Mouse (Mus musculus) macrophage (primary cell): ENCODE measurements around the gene Tinf2. TPM values are rescaled to one million over a fixed set of nuclear protein-coding genes. Genes with fewer than 3 reads are reported as not detected.

Experiments used
- H3K27ac ChIP-seq: fragments of 350-480 bp; formaldehyde crosslinking; 2 replicates; pipeline ENCODE4 v1.9.0; 2021
- H3K36me3 ChIP-seq: fragments of 350-480 bp; formaldehyde crosslinking; 2 replicates; pipeline ENCODE4 v1.9.0; 2021; ENCODE audit errors: inconsistent target
- H3K4me3 ChIP-seq: fragments of 350-480 bp; formaldehyde crosslinking; 2 replicates; pipeline ENCODE4 v1.9.0; 2021; ENCODE audit errors: inconsistent target
- H3K79me2 ChIP-seq: fragments of 350-480 bp; formaldehyde crosslinking; 2 replicates; pipeline ENCODE4 v1.9.0; 2021; ENCODE audit errors: inconsistent target
- WGBS: methylation state at CpG from one replicate; pipeline ENCODE4 v1.1.7; 2026; ENCODE audit warnings: inconsistent platforms; ENCODE audit not compliant: missing documents; 5-methylcytosine and 5-hydroxymethylcytosine counted together
- polyA plus RNA-seq: library from polyadenylated mRNA; stranded (reverse); fragments of 250-400 nt; gene quantifications from 3 replicates; pipeline ENCODE4 v1.2.4, GENCODE M21; 2018; ENCODE audit warnings: inconsistent platforms

Tinf2 gene
- polyA plus RNA-seq, 1 experiment from 2014 or later = 10.4 TPM

- peaks cover 69% of the 10 kb centered on the region for H3K79me2 ChIP-seq
- peaks cover 12% of the 10 kb centered on the region; the same call in 1 of the 2 replicates for H3K36me3 ChIP-seq
- WGBS = 1% methylated on average over 38 of the region's 38 CpGs
- H3K27ac ChIP-seq = peak within 1 kb of the TSS; percentile 97
- H3K4me3 ChIP-seq = peak within 1 kb of the TSS; percentile 98
Measured at GRCm38 (mm10) chr14:55671833-55672740, 9.5 kb downstream of the Tinf2 start, which contains the start of the genes Gmpr2 and Nedd8. TSS of gene Gmpr2 (plus strand) at chr14:55671941. TSS of gene Nedd8 (minus strand) at chr14:55672124.

- Histone ChIP-seq H3K4me3 (peak overlapping the region; percentile 98), H3K36me3 (peaks cover 12% of the 10 kb centered on the region; the same call in 1 of the 2 replicates)
Measured at GRCm38 (mm10) chr14:55671486-55671832, 10.2 kb downstream of the Tinf2 start.

GRCm38 (mm10) chr14:55660636-55661035, 21.0 kb downstream of the Tinf2 start:
- Histone ChIP-seq H3K79me2 (peaks cover 13% of the 10 kb centered on the region), H3K36me3 (peaks cover 29% of the 10 kb centered on the region), H3K27ac (peak overlapping the region; percentile 54; the same call in 1 of the 2 replicates), H3K4me3 (peak overlapping the region; percentile 69)
- WGBS = 71% methylated on average over 2 of the region's 2 CpGs

More at GRCm38 (mm10) chr14:55671486-55671832, 10.2 kb downstream of the Tinf2 start:
- Histone ChIP-seq H3K79me2 (peaks cover 75% of the 10 kb centered on the region), H3K27ac (peak overlapping the region; percentile 97)
- 1% methylated on average over 12 of the region's 12 CpGs for WGBS

GRCm38 (mm10) chr14:55659960-55660573, 21.6 kb downstream of the Tinf2 start, which contains the start of gene Mdp1:
TSS of gene Mdp1 (minus strand) at chr14:55660508.
- WGBS = 1% methylated on average over 39 of the region's 39 CpGs
- peak within 1 kb of the TSS; percentile 54 for H3K27ac ChIP-seq
- peaks cover 29% of the 10 kb centered on the region for H3K36me3 ChIP-seq

GRCm38 (mm10) chr14:55658011-55658410, 23.6 kb downstream of the Tinf2 start:
- peaks cover 20% of the 10 kb centered on the region for H3K36me3 ChIP-seq
- no peak overlapping the region for H3K4me3 ChIP-seq
- H3K27ac ChIP-seq = no peak overlapping the region
- no peaks in the 10 kb centered on the region for H3K79me2 ChIP-seq
- WGBS = 96% methylated on average over 5 of the region's 5 CpGs

More at GRCm38 (mm10) chr14:55659960-55660573, 21.6 kb downstream of the Tinf2 start, which contains the start of gene Mdp1:
- peaks cover 7% of the 10 kb centered on the region; the same call in 1 of the 2 replicates for H3K79me2 ChIP-seq
- H3K4me3 ChIP-seq = peak within 1 kb of the TSS; percentile 69

GRCm38 (mm10) chr14:55656935-55657334, 24.7 kb downstream of the Tinf2 start:
- no peak overlapping the region for H3K27ac ChIP-seq
- WGBS = 85% methylated on average over 3 of the region's 3 CpGs
- H3K36me3 ChIP-seq = 0 out of 2 replicates have a peak, but pooled peaks cover 12% of the 10 kb centered on the region
- H3K79me2 ChIP-seq = no peaks in the 10 kb centered on the region
- H3K4me3 ChIP-seq = no peak overlapping the region

DNA sequence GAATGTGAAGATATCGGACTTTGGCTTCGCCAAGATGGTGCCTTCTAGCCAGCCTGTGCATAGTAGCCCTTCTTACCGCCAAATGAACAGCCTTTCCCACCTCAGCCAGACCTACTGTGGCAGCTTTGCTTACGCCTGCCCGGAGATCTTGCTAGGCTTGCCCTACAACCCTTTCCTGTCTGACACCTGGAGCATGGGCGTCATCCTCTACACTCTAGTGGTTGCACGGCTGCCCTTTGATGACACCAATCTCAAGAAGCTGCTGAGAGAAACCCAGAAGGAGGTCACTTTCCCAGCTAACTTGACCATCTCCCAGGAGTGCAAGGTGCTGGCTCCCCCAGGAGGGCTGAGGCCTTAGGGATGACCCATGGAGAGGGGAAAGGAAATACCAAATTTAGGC, 30.1 kb downstream of the Tinf2 start:
- WGBS = 92% methylated on average over 7 of the region's 7 CpGs
- Histone ChIP-seq H3K27ac (no peak overlapping the region), H3K4me3 (no peak overlapping the region), H3K36me3 (no peaks in the 10 kb centered on the region), H3K79me2 (peaks cover 1% of the 10 kb centered on the region; the same call in 1 of the 2 replicates)

DNA sequence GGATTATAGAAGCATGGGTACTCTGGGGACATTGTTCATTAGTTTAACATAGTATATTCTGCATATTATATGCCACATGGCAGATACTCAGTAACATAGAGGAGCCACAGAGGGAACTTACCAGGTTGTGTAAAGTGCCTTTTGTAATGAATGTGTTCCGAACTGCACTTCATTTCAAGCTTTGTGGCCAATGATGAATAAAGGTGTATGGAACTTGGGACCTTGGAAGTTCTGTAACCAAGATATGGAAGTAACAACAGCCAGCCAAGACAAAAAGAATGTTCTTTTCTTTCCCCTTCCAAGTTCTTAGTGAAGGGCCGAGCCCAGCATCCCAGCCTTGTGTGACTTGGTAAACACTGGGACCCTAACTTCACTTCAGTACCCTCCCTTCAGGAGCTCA, 31.7 kb downstream of the Tinf2 start, which contains the start of gene Tssk4:
Tssk4 (plus strand) TSS at position 301 of the 400 bp plus-strand sequence.
- H3K4me3 ChIP-seq = no peak within 1 kb of the TSS
- no peaks in the 10 kb centered on the region for H3K36me3 ChIP-seq
- H3K79me2 ChIP-seq = peaks cover 18% of the 10 kb centered on the region
- WGBS = 95% methylated on average over 2 of the region's 2 CpGs
- H3K27ac ChIP-seq = no peak within 1 kb of the TSS

GRCm38 (mm10) chr14:55644261-55644888, 37.2 kb downstream of the Tinf2 start:
- Histone ChIP-seq H3K4me3 (peak overlapping the region; percentile 89), H3K79me2 (peaks cover 63% of the 10 kb centered on the region), H3K27ac (peak overlapping the region; percentile 75), H3K36me3 (peaks cover 22% of the 10 kb centered on the region)
- WGBS = 10% methylated on average over 17 of the region's 17 CpGs

DNA sequence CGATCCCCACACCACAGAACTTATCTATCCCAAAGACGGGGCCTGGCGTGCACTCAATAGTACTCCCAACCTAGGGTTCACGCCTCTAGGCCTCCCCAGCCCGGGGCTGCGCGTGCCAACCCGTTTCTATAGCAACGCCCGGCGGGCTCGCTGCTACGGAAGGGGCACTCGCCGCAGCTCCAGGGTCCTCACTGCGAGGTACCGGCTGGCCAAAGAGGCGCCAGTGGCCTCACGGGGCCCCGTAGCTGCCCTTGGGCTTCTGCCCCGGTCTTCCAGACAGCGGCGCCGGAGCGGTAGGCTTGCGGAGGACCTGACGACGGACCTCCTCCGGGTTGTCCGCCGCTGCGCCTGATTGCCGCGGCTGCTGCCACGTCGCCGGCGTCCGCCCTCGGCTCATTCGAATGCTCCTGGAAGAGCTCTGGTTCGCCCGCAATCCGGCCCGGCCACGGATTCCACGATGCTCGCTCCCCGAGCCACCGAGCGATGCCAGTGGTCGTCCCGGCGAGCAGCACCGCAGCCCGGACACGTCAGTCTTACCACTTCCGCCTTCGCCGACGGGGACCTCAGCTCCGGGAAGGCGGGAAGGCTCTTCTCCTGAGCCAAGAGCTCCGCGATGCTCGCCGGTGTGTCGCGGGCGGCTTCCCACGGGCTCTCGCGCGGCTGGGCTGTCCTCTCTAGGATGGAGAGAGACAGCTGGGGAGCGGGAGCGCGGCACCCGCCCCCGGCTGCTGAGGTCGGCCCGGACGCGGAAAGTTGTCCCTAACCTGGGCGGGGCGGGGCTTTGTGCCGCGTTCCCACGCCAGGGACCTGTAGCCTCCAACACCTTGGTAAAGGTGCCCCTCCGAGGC, 38.3 kb downstream of the Tinf2 start, which contains the start of gene Tm9sf1:
Tm9sf1 (minus strand) TSS at position 747 of the 848 bp plus-strand sequence.
- H3K4me3 ChIP-seq = peak within 1 kb of the TSS; percentile 89
- WGBS = 0% methylated on average over 85 of the region's 89 CpGs
- H3K79me2 ChIP-seq = peaks cover 63% of the 10 kb centered on the region
- peak within 1 kb of the TSS; percentile 75 for H3K27ac ChIP-seq
- peaks cover 28% of the 10 kb centered on the region for H3K36me3 ChIP-seq

GRCm38 (mm10) chr14:55642679-55643059, 39.0 kb downstream of the Tinf2 start:
- H3K4me3 ChIP-seq = peak overlapping the region; percentile 89
- H3K27ac ChIP-seq = peak overlapping the region; percentile 69
- peaks cover 63% of the 10 kb centered on the region for H3K79me2 ChIP-seq
- 27% methylated on average over 8 of the region's 8 CpGs for WGBS
- peaks cover 35% of the 10 kb centered on the region for H3K36me3 ChIP-seq

DNA sequence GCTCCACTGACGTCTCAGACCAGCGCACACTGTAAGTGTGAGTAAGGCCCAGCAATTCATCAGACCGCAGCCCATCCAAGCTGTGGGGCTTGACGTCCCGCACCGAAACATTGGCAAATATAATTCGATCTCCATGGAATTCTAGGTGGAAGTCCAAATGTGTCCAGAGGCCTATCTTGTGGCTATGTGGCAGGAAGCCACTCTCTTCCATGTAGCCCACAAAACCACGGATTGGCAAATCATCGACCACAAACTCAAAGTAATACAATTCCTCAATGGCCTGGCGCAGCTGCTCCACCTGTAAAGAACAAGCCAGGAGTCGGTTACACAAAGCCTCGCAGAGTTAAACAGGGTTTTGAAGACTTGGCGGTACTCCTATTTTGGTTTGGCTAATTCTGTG, 40.3 kb downstream of the Tinf2 start:
- 70% methylated on average over 13 of the region's 13 CpGs for WGBS

DNA sequence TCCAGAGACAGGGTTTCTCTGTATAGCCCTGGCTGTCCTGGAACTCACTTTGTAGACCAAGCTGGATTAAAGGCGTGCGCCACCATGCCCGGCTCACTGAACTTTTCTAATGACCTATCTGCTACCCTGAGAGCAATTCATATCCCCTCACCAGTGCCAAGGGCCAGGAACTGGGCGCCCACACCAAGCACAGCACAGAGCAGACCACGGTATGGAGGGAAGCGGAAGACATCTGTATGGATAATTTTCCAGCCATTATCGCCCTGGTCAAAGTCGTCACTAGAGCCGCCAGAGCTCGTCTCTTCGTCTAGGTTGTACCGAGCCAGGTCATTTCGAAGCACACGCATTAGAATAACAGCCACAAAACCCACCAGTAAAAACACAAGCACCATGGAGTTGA, 40.8 kb downstream of the Tinf2 start:
- WGBS = 95% methylated on average over 14 of the region's 14 CpGs
- Histone ChIP-seq H3K4me3 (no peak overlapping the region), H3K36me3 (peaks cover 37% of the 10 kb centered on the region), H3K27ac (no peak overlapping the region), H3K79me2 (peaks cover 54% of the 10 kb centered on the region)

More for the DNA sequence above, 40.3 kb downstream of the Tinf2 start:
- Histone ChIP-seq H3K36me3 (peaks cover 37% of the 10 kb centered on the region), H3K4me3 (no peak overlapping the region), H3K79me2 (peaks cover 59% of the 10 kb centered on the region), H3K27ac (no peak overlapping the region)
